Mouse (Mus musculus) right cerebral cortex, adult 18-20 months (tissue): ENCODE measurements at regions not wholly inside any gene's neighbourhood (a gene's known extent, or its start where the extent isn't known, plus 50 kb on each side); places are given as distances from the start of the nearest gene placed in this dataset.

Experiments
- DNase-seq: peaks from one replicate; pipeline ENCODE4 v3.0.0; 2022; ENCODE audit warnings: mixed read lengths

DNA sequence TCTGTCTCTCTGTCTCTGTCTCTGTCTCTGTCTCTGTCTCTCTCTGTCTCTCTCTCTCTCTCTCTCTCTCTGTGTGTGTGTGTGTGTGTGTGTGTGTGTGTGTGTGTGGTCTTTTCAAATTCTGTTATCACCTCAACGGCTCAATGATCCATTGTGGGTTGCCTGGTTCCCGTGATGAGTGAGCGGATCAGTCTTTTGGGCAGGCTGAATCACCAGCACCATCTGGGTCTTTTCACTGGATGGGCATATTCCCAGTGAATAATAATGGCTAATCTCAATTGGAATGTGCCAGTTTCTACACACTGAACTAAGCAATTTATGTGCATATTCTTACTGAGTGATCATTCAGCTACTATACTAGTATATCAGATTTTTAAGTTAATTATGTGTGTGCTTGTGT, 216.4 kb downstream of the Lmx1a start:
- DNase-seq = no peak

DNA sequence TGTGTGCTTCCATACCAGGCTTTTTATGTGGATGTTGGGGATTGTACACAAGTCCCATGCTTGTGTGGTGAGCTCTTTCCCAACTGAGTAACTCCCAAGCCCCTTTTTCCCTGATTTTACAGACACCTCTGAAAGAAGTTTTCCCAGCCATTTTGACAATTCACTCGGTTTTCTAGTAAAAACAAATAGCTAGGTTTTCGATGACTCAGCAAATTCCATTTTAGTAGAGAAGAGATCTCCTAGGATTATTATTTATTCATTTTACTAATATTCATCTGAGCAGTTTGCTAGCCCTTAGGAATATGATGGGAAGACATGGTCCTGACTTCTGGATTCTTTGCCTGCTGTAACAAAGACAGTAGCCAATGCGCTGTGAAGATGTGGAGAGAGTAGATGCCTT, 223.0 kb downstream of the Lmx1a start:
- DNase-seq = no peak

DNA sequence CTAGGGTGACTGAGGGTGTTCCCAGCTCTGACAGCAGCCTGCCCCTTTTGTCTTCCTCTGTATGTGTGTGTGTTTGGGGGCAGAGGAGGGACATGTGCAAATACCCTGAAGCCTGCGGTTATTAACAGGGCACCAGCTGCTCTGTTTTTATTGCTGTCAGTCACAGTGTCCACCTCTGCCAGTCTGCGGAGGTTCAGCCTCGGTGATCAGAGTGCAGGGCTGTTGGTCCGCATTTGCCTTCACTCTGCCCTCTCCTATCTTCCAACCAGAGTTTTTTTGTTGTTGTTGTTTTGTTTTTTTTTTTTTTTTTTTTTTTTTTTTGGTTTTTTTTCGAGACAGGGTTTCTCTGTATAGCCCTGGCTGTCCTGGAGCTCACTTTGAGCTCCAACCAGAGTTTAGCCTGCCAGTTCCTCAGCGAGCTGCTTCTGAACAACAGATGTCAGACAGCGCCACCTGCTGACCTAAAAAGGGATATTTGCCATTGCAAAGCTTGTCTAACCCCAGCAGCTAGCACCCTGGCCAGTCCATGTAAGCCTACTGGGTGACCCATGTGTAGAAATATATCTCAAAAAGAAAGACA, 226.0 kb downstream of the Lmx1a start:
- DNase-seq = peak; percentile 80

DNA sequence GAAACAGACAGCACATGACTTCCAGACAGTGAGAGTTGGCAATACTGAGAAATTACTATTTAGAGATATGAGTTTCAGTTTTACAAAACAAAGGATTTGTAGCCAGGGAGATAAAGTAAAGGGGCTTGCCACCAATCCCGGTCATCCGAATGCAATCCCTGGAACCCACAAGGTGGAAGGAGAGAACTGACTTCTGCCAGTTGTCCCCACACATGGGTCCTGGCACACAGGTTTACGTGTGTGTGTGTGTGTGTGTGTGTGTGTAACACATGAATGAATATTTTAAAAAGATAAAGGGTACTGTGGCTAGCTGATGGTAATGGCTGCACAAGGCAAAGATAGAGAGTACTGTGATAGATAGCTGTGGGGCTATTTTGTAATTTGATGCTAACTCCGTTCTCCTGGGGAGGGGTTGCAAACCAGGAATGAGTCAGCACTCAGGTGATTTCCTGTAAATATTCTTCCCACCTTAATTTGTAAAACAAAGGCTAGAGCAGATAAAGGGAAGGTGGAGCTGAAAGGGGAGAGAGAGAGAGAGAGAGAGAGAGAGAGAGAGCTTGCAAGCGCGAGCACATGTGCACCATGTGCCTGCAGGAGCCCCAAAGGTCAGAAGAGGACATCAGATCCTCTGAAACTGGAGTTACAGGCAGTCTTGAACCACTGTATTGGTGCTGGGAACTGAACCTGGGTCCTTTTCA, 226.7 kb downstream of the Lmx1a start:
- no peak for DNase-seq

DNA sequence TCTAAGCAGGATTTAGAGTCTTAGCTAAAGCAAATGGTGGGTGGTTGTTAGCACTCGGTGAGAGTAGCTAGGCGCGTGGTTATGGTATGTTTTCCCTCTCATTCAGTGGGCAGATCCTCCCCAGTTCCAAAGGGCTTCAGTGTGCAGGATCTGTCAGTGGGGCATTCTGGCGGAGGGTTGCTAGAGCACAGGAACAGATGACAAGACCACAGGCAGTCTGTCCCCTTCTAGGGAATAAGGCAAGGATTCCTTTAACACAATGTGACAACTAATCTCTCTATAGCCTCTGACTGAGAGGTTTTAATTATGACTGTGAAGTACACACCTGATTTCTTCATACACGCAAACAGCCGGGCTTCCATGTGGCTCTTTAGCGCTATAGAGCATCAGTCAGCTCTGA, 233.9 kb downstream of the Lmx1a start:
- no peak for DNase-seq

DNA sequence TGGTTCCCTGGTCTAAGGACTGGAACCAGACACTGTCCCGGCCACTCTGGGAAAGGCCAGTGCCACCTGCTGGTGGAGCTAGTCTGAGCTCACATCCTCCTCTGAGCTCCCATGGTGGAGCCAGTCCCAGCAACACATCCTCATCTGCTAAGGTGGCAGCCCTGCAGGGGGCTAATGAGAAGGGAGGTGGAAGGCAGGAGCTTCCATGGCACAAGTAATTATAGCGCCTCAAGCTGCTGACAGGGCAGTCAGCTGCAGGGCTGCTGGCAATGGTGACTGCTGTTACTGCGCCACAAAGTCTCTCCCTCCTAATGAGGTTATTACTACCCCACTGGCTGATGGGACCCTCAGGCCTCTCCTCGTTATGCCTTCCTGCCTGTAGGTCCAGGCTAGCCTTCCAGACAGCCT, 239.0 kb downstream of the Lmx1a start:
- DNase-seq = no peak

DNA sequence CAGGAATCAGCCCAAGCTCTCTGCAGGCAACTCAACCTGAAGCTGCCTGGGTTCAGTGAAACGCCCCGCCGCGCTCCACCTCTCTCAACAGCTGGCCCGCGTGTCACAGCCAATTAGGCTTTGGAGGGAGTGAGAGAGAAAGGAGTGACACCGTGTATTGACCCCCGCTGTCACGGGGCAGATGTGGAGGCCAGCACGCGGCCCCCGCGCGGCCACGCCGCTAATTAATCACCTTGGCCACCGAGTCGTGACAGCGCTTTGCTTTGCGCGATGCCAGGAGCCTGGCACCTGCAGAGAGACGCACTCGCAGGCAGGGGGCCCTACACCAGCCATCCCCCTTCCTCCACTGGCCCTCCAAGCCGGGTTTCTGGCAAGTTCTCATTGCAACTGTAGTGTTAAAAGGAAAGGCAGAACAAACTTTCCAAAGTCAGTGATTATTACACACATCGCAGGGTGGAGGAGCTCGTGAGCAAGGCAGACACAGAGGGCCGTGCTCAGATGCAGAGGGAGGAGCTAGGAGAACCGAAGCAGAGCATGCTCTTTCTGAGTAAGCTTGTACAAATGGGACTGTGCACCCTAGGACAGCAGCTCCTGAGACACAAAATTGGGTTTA, 240.8 kb downstream of the Lmx1a start:
- DNase-seq = no peak

DNA sequence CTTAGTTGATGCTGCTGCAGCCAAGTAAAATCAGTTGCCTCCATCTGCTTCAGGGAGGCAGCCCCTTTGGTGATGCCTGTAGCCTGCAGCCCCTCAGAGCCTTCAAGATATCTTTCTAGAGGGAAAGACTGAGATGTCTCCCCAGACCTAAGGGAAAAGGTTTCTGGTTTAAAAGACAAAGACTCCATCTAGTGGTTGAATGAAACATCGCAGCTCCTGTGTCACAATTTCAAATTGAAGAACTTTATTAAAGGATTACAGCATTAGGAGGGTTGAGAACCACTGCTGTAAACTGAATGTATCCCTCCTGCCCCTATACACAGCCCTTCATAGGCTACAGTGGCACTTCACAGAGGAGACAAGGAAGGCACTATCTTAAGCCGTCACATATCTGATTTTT, 243.1 kb downstream of the Lmx1a start:
- DNase-seq = no peak

DNA sequence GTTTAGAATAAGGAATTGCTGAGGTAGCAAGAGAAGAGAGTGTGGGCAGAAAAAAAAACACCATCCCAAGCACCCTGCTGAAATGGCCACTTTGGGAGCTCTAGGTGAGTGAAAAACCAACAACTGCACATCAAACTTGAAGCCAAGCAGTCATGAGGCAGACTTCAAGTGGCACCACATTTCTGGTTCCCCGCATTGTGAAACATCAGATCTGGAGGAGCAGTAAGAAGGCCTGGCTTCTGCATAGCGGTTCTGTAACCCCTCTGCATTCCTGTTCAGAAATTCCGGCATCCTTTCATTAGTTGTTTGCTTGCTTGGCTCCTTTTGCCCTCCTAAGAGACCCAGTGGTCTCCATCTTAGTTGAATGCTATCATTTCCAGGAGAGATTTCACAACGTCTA, 247.7 kb downstream of the Lmx1a start:
- no peak for DNase-seq

DNA sequence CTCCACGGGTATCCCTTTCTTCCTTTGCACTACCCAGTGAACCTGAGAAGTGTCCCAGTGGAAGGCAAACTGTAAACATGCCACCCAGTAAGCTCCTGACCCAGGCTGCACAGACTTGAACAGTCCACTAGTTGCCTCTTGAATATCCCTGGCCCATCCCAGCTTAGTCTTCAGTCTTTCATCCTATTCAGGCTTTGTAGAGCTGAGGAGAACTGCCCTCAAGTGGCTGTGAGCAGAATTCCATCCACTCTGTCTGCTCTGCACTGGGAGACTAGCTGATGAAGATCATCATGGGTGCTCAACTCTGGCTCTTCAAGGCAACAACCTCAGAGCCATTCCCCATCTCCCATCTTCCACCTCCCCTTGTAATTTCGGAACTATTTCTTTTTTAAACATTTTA, 249.1 kb downstream of the Lmx1a start:
- no peak for DNase-seq

DNA sequence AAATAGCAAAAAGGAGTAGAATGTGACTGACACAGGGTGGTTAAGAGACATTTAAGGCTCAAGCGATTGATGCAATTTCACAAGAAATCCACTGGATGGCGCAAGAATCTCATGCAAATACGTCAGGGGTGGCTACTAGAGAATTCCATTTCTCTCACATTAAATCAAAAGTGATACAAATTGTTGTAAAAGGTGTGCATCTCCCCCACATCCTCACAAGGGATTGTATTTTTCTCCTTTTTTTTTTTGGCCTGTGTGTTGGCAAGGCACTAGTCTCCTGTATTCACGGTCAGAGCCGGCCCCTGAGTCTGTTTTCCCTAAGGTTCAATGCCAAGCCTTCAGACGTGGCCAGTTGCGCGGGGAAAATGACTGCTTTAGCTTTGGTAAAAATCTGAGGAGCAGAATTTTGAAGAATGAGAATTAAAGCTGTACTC, 253.0 kb downstream of the Lmx1a start:
- no peak for DNase-seq

DNA sequence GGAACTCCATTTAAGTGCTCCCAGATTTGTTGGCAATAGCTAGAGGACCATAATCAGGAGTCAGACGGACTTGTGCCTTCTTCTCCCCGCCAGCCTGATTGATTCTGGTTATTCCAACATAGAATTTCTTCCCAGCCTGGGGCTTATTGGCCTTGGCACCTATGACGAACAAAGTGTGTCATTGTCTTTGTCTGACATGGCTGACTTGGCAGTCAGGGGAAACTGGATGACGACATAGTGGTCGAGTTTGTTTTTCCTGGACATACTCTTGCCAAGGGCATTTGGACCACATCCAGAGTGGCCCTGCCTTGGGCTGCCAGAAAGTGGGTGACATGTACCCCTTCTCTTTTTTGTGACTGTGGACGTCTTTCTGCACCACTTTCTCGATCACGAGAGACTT, 254.1 kb downstream of the Lmx1a start:
- no peak for DNase-seq

DNA sequence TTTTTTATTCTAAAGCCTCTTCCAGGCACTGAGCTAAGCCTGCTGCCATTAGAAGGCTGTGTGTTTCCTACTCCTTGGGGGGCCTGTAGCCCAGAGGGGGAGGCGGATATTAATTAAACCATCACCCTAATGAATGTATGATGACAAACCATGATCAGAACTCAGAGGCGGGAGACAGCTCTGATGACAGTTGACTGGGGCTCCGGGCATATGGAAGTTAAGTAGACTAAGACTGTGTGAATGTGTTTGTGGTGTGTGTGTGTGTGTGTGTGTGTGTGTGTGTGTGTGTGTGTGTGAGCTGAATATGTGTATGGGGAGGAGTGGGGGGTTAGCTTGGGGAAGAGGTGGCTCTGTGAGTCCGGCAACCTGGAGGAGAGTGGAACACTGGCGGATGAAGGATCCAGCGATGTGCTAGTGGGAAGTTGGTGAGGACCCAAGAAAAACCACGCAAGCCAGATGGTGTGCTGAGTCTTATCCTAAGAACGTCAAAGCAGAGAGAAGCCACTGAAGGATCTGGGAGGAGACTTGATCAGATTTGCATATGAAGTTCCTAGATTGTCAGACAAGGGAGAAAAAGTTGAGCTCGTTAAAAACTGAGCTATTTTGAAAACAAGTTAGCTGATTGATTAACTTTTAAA, 256.7 kb downstream of the Lmx1a start:
- DNase-seq = peak; percentile 89

DNA sequence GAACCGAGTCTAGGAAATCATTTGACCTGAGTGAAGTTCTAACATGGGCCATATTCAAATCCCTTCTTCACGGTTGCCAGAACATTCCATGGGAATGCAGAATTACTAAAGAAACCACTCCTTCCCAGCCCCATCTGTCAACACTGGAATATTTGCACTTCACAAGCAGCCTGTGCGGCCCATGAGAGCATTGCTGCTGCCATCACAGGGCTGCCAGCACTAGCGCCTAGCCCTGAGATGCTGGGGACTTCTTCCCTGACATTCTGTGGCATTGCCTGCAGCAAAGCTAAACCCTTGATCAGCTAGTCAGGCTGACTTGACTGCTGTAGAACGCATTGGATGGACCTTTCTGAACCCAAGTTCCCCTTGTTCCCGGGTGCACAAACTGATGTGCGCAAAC, 258.8 kb downstream of the Lmx1a start:
- no peak for DNase-seq

DNA sequence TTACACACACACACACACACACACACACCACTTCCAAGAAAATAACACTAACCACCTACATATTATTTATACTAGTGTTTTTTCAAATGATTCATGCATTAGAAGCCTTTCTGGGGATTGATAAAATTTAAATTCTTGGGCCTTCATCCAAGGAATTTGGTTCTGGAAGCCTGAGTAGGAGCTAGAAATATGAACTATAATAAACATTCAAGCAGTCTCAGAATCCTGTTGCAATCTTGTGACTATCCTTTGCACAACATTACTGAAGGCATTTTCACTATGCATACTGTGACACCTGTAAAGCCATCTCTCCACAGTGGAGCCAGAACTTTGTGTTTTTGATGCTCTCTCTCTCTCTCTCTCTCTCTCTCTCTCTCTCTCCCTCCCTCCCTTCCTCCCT, 262.7 kb downstream of the Lmx1a start:
- no peak for DNase-seq

DNA sequence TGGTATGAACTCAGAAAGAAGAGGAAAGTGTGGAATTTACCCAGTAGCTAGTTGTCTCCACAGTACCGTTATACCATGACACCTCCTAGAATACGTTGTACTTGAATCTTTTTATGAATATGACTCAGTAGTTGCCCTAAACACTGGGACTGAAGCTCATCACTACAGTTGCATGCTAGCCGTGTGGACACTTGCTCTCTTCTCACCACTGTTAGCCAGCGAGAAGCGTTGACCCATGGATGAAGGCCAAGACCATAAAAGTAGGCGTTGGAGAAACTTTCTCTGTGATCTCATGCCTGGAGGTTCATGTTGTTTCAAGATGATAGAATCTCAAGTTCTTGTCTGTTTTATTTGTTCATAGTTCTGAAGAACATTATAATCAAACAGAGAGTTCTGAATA, 269.5 kb downstream of the Lmx1a start:
- no peak for DNase-seq

DNA sequence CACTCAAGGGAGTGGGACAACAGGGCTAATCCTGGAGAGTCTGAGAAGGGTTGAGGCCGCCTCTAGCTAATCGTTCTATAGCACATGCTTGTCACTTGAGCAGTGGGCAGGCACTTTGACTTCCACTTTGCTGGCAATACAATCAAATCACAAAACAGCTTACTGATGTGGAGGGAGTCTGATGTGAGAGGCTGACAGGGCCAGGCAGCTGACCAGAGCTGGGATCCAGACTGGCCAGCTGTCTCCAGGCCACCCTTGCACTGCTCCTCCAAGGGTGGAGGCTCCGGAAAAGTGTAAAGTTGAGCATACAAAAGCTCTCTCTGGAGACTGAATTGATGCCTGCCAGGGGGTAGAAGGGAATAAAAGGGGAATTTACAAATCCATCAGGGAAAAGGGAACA, 280.5 kb downstream of the Lmx1a start:
- DNase-seq = no peak

DNA sequence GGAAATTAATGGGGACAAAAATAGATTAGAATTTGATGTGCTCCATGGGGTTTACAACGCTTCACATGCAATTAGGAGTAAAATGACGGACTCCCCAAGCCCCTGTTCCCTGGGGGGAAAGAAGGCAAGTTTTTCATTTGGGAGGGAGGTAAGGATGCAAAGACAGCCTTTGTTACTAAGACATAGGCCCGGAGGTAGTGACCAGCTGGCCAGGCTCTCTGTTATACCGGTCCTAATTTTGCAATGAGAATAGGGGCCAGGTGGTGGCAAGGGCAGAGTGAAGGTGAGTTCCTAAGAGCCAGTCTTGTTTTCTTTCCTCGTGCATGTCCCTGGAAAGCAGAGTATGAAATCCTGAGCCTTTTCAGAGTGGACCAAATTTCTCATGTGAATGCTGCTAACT, 280.9 kb downstream of the Lmx1a start:
- no peak for DNase-seq

DNA sequence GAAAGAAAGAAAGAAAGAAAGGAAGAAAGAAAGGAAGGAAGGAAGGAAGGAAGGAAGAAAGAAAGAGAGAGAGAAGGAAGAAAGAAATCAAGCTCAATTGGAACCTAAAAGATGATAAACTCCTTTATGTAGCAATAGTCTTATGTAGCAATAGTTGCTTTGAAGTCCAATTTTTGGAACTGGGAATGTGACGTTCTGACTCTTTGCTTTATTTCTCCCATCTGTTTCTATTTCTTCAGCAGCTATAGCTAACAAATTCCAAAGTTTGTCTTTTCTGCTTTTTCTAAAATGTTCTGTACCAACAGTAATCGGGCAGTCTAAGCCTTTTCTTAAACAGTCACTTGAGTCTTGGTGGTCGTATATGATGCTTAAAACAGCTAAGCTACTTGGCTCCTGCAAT, 287.7 kb downstream of the Lmx1a start:
- DNase-seq = no peak

DNA sequence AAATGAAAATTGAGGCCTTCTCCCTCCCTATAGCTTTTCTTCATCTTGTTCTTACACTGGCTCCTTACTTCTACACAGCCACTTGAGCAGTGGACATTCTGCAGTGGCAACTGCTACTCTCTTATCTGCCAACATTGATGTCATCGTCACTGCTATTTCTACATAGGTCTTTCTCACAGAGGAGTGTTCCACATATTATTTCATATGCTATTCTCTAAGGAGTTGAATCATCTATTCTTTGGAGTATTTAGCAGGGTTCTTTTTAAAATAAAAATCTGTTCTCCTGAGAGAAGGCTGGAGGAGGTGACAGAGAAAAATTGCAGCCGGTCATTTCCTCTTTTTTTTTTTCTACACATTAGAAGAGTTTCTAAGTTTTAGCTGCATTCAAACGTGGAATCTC, 290.1 kb downstream of the Lmx1a start:
- peak; percentile 11 for DNase-seq

DNA sequence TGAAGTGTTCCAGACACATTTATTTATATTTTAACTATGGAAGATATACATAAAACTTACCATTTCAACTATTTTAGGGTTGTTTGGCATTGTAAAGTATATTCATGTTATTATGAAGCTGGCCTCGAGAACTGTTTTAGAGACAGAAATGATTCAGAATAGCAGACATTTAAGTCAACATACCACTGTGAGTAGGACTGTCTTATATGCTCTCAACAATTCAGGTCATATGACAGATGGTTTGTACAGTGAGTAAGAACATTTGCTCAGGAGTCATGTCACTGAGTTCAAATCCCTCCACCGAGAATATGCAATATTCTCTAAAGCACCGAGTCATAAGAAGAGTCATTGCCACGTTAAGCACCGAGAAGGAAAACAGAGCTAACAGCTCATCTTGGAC, 290.6 kb downstream of the Lmx1a start:
- no peak for DNase-seq

DNA sequence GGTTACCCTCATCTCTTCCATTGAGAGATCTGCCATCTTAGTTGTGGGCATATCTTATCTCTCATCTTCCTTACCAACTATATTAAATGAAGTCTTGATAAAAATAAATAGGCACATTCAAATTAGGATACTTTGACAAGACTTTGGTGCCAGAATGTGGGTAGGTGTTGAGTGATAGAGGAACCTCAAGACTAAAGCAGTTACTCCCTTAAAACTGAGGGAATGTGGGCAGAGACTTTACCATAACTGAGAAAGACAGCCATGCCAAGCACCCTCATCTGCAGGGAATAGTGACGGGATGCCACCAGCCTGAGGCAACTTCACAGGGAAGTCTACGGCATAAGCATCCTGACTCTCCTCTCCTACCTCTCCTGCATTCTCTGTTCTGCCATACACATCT, 292.3 kb downstream of the Lmx1a start:
- peak; percentile 59 for DNase-seq

DNA sequence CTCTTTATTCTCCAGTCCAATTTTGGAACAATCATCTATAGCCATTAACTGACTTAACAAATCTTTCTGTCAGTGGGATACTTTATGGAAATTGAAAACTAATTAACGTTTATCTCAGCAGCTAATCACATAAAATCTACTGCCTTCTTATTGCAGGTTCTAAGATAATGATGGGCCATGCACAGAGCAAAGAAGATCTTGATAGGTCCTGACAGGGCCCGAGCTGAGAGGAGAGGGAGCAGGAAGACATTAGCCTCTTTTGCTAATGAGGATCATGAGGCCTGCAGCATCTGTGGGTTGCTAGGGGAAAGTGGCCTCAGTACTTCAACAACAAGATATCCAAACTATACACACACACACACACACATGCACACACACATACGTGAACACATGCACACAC, 318.4 kb downstream of the Lmx1a start:
- no peak for DNase-seq

DNA sequence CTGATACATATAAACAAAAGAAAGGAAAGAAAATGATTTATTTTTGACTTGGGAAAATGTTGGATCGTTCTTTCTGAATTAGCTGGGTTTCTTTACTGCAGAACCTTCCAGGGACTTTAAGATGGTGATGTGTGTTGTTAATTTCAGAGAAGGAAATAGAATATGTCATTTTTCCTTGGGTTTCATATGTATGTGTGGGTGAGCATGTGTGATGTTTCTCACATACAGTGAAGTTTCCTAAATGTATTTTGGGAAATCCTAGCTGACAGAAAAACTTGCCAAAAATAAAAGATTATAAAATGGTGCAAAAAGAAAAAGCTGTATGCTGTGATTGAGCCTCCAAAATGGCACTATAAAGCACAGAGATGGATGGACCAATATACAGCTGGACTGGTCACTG, 319.2 kb downstream of the Lmx1a start:
- DNase-seq = no peak
